Mouse (Mus musculus) spleen, postnatal 14 days (tissue): ENCODE measurements around the gene Abl2.

Source experiments
- DNase-seq, 2 experiments: peaks; one replicate each; pipeline ENCODE4 v3.0.0; 2021 to 2022; ENCODE audit warnings: low spot score in 2 of 2

Gene Abl2

DNA sequence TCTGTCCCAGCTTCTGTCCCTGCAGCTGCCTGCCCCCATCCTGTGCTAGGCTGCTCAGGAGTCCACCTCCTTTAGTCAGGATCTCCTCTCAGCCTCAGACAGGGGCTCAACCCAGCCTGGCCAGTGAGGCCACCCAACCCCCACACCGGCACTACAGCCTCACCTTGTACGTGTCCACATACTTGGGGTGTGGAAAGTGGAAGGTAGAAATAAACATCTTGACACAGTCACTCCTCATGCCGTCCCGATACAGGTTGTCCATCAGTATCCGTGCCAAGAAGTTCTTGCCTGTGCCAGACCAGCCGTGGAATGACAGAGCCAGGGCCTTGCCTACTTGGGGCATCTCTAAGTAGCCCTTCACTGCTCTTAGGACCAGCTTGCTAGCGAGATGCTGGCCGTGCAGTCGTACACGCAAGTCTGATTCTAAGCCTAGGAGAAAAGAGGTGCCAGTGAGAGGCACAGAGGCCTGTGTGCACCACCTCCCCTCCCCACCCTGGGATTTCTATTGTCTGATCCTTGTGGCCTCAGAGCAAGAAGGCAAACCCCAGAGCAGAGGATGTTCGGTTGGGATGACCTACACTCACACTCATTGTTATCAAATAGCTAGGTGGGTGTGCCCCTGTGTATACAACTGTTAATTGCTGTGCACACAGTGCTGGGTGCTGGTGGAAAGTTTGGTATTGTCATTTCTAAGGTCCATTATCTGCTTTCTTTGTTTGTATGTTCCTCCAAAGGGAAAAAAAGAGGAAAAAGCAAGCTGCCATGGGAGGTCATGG is 110.8 kb downstream of the Abl2 start:
- DNase-seq, result no peak

DNA sequence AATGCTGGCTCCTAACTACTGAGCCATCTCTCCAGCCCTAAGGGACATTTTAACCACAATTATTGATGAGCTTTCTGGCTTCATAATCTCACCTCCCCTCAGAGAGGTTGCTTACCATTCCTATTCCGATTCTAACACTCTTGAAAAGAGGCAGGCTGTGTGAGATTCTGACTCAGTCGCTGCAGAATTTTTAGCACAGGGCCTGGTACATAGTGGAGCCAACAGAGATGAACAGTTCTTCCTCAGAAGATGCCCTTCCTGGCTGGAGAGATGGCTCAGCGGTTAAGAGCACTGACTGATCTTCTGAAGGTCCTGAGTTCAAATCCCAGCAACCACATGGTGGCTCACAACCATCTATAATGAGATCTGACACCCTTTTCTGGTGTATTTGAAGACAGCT is 113.3 kb downstream of the Abl2 start:
- DNase-seq, result no peak

DNA sequence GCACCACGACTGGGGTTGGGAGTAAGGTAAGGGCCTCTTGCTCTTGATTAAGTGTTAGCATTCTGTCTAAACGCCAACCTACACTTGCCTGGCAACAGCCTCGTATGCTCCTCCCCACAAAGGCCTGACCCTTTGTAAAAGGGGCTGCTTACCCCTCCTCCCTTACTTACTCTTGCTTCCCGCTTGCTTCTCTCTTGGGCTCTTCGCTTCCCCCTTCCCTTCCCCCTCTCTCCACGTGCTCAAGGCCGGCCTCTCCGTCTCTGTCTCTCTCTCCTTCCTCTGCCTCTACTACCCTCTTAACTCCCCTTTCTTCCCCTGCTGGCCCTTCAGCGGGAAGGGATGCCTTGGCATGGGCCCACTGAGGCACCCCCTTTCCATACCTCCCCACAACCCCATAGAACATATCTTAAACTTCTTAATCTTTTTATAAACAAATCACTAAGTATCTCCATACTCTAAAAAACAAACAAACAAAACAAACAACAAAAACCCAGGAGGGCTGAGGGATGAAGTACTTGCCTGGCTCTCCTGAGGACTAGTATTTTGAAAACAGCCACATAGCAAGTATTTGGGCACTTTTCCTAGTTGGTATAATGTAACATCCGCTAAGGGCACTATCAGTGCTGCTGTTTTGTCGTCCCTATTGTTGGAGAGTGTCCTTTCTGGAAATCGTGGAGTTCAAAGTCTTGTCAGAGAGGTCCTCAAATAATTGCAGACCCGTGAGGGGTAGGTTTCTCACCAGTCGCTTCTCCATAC is 114.3 kb downstream of the Abl2 start:
- no peak for DNase-seq

DNA sequence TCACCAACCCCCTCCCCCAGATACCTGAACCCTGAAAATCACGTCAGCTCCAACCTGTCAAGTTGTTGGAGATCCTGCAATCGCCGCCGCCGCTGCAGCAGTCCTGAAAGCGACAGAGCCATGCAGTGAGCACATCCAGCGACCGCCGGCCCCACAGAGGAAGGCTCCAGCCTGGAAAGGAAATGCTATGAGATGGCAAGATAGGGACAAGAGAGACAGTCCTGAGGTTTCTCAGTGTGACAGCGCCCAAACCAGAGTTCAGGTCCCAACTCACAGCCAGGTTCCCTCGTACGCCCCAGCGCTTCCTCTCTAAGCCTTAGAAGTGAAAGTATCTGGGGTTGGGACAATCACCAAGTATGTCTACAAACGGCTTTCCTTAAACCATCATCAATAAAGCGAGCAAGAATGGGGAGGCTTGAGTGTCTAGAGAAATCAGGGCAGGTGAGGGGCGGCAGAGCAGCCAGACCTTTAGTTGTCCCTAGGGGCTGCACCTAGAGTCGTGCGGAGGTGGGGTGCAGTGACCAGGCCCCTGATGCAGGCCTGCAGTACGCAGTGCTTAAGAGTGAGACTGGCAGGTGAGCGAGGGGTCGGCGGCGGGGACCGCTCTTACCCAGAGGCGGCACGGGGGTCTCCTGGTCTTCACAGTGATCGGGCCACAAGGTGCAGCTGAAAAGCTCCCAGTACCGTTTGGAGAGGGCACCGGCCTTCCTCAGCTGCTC is 115.0 kb downstream of the Abl2 start:
- peak in 1 of 2 experiments; percentile 20 for DNase-seq

DNA sequence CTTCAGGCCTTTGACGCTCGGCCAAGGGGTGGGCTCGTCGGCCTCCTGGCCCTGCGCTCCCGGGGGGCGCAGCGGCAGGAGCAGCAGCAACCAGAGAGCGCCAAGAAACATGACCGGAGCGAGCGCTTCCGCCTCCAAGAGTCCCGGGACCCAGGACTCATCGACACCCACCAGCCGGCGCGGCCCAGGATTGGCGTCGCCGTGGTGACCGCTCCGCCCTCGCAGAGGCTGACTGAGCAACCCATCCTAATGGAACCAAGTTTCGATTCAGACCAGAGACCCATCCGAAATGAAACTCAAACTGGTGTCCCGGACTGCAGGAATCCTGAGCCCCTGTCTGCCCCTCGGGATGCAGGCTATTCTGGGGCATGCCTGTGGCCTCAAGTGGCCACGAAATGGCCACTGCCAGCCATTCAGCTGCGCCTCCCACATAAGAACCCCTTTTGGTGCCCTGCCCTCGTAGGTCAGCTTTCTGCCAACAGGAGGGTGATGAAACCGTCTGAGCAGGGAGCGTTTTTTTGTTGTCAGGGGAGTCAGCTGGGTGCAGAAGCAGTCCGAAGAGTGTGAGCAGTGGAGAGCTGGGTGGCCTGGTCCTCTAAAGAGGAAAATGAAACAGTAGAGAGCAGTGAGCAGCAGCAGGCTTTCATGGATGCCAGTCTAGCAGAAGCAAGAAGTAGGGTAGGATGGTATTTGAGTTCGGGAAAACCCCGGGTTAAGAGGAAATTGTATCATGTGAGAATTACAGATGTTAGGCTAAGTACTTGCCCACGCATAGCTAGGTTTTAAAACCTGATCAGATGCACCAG is 115.8 kb downstream of the Abl2 start, which contains the start of gene Tor3a:
TSS of gene Tor3a (minus strand) at position 162 of the 806 bp plus-strand sequence.
- DNase-seq, result peak; percentile 48 to 57

DNA sequence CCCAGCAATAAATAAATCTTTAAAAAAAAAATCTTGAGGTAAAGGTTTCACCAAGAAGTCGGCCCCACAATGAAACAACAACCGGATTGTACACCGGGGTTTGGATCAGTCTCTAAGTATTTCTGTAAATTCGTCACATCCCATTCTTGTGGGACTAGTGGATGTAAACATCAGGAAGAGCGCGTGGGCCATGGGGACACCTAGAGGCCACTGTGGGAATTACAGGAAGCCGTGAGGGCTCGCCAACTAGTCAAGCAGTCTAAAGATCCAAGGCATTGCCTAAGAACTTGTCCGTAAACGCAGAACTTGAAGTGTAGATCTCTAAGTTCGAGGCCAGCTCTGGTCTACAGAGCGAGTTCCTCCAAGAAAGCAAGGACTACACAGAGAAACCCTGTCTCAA is 117.6 kb downstream of the Abl2 start:
- peak in 1 of 2 experiments; percentile 46 for DNase-seq

DNA sequence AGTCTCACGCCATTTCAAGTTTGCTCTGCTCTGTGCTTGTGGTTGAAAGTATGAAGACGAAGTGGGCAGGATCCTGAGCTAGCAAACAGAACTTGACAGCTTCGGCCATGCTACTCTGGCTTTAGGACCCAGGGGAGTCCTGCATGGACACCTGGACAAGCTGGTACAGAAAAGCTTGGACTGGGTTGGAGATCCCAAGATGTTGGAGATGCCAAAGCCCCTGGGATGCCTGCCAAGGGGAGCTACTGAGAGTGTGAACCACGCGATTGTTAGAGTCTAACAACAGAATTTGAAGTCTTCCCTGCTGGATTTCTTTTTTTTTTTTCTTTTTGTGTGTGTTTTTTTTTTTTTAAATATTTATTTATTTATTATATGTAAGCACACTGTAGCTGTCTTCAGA is 118.0 kb downstream of the Abl2 start:
- no peak for DNase-seq

DNA sequence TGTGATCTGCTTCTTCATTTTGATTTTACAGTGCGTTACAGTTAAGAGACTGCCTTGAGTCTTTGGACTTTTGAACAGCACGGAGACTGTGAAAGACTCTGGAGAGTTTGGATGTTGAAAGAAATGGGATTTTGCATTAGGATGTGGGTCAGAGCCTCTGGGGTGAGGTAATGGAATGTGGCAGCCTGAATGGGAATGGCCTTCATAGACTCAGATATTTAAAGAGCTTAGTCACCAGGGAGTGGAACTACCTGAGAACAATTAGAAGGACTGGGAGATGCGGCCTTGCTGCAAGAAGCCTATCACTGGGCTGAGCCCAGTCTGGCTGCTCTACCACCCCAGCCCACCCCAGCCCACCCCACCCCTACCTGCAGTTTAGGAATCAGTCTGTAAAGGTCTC is 118.6 kb downstream of the Abl2 start:
- DNase-seq, result no peak

DNA sequence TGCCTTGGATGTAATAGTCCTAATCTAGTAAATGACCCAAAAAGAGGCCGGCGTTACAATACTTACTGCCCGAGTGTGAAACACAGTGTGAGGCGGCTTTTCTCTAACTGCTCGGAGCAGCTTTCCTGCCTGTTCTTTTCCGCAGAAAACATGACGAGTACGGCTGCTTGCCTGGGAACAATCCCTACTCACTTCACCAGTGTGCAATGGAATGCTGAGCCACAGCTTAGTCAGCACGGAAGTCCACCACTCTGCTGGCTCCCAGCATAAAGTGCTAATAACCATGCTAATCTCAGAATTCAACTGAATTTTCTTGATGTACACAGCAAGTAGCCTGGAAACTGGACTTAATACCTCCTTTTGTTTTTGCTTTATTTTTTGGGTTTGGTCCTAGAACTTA is 121.0 kb downstream of the Abl2 start:
- no peak for DNase-seq

DNA sequence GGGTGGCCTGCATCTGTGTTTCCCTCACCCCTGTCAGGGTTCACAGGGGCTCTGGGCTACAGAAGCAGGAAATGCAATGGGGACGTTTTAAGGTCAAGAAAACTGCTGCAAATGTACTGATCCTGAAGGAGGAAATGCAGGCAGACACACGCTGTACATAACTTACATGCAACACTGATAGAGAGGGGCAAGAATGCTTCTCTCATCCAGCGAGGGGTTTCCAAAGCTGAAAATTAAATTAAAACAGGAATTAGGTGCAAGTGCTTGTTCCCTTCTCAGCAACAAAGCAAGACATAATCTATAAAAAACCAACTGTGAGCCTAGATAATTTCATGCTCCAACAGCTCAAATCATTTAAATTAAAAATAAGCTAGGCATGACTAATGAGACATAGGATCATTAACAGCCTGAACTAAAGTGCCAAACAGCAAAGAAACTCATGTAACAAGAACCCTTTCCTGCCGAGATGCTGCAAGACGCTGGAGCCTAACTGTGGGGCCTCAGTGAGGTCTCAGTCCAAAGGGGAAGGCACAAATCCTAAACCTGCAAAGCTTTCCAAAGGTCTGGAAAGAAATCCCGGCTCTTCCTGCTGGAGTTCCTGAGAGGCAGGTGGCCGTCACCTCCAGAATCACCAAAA is 127.6 kb downstream of the Abl2 start:
- DNase-seq, result no peak
